Mouse (Mus musculus): ENCODE data around the gene Nfyc.

Gene Nfyc

DNA sequence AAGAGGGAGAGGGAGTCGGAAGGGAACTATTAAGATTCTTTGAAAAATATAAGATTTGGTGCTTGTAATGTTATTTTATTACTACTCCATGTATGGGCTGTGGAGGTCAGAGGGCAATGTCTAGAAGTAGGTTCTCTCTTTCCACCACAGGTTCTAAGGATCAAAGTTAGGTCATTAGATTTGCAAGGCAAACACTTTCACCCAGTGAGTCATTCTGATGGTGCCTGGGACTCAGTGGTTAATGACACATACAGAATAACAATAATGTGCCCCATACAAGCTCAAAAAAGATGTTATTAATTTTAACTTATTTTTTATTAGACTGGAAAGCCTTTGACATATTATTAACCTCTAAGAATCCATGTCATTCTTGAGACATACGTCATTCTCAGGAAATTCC is 11.5 kb downstream of the Nfyc start:
- TF ChIP-seq NANOG (IDR thresholded peaks at IDR 0.05; ENCODE audit: borderline replicate concordance, low read length) (no peak), CTCF (conservative IDR thresholded peaks at IDR 0.05; ENCODE audit: low read length) (no peak), POU5F1 (IDR thresholded peaks at IDR 0.05; ENCODE audit: borderline replicate concordance, low read length) (no peak)
- H3K4me3 ChIP-seq (replicated peaks; ENCODE audit: low read length): no peak overlapping the region
- peaks cover 21% of the 10 kb centered on the region; the same call in 1 of the 2 replicates for H3K36me3 ChIP-seq (ENCODE audit: insufficient read depth, low read length)
- H3K9me3 ChIP-seq (ENCODE audit: low read length): no peaks in the 10 kb centered on the region
- peaks cover 90% of the 10 kb centered on the region for H3K4me1 ChIP-seq (replicated peaks; ENCODE audit: low read depth, low read length)
- H3K27me3 ChIP-seq (ENCODE audit: insufficient read depth, low read length): no peaks in the 10 kb centered on the region

DNA sequence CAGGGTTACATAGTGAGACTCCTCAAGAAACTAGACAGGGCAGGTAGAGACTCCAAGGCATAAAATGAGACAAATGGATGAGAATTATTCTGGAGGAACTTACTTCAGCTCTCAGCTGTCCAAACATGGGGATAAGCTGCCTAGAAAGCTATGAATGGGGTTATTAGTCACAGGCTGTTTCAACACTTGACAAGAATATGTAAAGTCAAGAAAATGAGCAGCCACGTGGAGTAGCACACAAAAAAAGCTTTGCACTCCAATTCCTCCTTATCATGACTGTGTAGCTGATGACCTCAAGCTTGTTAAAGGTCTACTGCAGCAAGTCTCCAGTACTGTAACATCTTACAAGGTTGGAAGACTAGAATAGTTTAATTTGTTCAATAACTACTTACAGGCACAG is 12.1 kb downstream of the Nfyc start:
- TF ChIP-seq CTCF (conservative IDR thresholded peaks at IDR 0.05; ENCODE audit: low read length) (no peak), POU5F1 (IDR thresholded peaks at IDR 0.05; ENCODE audit: borderline replicate concordance, low read length) (no peak), NANOG (IDR thresholded peaks at IDR 0.05; ENCODE audit: borderline replicate concordance, low read length) (no peak)
- Histone ChIP-seq H3K9me3 (ENCODE audit: low read length) (no peaks in the 10 kb centered on the region), H3K36me3 (ENCODE audit: insufficient read depth, low read length) (peaks cover 21% of the 10 kb centered on the region; the same call in 1 of the 2 replicates), H3K4me1 (replicated peaks; ENCODE audit: low read depth, low read length) (peaks cover 92% of the 10 kb centered on the region), H3K4me3 (replicated peaks; ENCODE audit: low read length) (no peak overlapping the region), H3K27me3 (ENCODE audit: insufficient read depth, low read length) (no peaks in the 10 kb centered on the region)

DNA sequence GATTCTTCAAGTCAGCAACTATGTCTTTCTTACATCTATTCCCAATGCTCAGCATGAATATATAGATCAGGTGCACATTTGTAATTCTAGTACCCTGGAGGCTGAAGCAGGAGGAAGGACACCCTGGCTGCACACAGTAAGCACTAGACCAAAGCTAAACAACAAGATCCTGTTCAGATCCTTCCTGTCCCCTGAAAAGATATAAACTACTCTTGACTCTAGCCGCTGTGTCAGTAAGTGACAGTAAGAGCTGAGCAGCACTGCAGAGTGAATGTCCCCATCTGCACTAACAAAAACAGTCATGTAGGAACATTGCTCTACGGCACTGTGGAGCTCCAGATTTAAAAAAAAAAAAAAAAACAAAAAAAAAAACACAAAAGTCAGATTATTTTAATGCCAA is 13.4 kb downstream of the Nfyc start:
- Histone ChIP-seq H3K4me3 (replicated peaks; ENCODE audit: low read length) (no peak overlapping the region), H3K9me3 (ENCODE audit: low read length) (no peaks in the 10 kb centered on the region), H3K36me3 (ENCODE audit: insufficient read depth, low read length) (peaks cover 15% of the 10 kb centered on the region; the same call in 1 of the 2 replicates), H3K4me1 (replicated peaks; ENCODE audit: low read depth, low read length) (peaks cover 92% of the 10 kb centered on the region), H3K27me3 (ENCODE audit: insufficient read depth, low read length) (no peaks in the 10 kb centered on the region)
- TF ChIP-seq NANOG (IDR thresholded peaks at IDR 0.05; ENCODE audit: borderline replicate concordance, low read length): no peak
- TF ChIP-seq CTCF (conservative IDR thresholded peaks at IDR 0.05; ENCODE audit: low read length): no peak
- no peak for TF ChIP-seq POU5F1 (IDR thresholded peaks at IDR 0.05; ENCODE audit: borderline replicate concordance, low read length)

DNA sequence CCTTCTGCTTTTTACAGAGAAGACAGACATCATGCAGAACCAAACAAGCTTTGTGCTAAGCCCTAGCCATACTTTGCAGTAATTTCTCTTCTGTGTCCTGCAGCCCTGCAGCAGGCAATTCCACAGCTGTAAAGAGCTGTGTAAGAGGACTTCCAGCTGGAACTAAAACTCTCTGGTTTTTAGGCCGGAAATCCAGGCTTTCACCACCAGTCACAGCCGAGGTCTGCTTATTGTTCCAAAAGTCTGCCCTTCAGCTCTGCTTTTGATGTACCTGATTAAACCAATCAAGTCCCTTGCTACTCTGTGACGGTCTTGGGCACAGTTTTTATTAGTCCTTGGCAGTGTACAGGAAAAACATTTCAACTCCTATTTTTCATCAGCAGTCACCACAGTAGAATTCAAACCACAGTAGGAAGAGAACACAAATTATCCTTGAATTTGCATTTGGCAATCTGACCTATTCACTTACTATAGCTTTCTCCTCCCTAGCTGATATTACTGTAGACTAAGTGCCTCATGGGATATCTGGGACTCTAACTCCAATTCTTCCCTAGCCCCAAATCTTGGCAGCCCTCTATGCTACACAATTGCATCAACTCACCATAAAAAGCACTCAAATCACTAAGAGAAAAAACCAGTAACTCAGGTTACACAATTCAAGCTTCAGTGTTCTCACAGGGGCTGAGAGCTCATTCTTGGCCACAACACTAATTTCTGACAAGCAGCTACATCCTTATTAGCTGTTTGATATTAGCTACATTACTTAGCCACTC is 14.2 kb downstream of the Nfyc start:
- Histone ChIP-seq H3K9me3 (ENCODE audit: low read length) (no peaks in the 10 kb centered on the region), H3K36me3 (ENCODE audit: insufficient read depth, low read length) (peaks cover 9% of the 10 kb centered on the region; the same call in 1 of the 2 replicates), H3K4me1 (replicated peaks; ENCODE audit: low read depth, low read length) (peaks cover 91% of the 10 kb centered on the region), H3K4me3 (replicated peaks; ENCODE audit: low read length) (no peak overlapping the region), H3K27me3 (ENCODE audit: insufficient read depth, low read length) (no peaks in the 10 kb centered on the region)
- TF ChIP-seq NANOG (IDR thresholded peaks at IDR 0.05; ENCODE audit: borderline replicate concordance, low read length) (no peak), CTCF (conservative IDR thresholded peaks at IDR 0.05; ENCODE audit: low read length) (no peak), POU5F1 (IDR thresholded peaks at IDR 0.05; ENCODE audit: borderline replicate concordance, low read length) (no peak)

DNA sequence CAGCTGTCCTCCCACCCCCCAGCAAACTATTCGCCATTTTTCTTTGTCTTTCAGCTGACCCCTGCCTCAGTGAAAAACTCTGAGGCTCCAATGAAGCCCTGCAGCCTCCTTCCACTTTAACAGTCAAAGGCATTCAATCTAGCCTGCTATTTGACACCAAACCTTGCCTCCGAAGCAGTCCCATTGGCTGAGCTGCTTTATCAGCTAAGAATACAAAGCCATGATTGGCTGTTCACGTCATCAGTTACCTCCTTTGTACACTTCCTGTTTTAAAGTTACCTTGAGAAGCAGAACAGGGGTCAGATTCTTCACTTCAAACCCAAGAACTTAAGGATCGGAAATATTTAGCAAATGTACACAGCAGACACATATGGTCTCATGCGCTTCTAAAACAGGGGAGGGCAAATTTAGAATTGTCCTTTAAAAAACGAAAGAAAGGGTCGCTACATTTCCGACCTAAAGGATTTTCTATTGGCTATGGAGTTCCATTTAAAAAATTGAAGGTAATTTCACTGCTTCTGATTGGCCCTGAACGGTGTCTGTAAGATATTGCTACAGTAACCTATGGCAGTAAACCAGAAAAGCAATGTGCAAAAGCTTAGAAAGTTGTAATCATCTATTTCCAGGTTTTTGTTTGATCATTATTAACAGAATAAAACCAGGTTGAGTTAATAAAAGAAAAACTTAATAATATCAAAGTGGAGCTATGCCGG is 15.6 kb downstream of the Nfyc start:
- H3K4me1 ChIP-seq (replicated peaks; ENCODE audit: low read depth, low read length): peaks cover 91% of the 10 kb centered on the region
- H3K9me3 ChIP-seq (ENCODE audit: low read length): no peaks in the 10 kb centered on the region
- TF ChIP-seq CTCF (conservative IDR thresholded peaks at IDR 0.05; ENCODE audit: low read length) (no peak), POU5F1 (IDR thresholded peaks at IDR 0.05; ENCODE audit: borderline replicate concordance, low read length) (no peak), NANOG (IDR thresholded peaks at IDR 0.05; ENCODE audit: borderline replicate concordance, low read length) (no peak; the same call in 1 of the 2 replicates)
- peaks cover 9% of the 10 kb centered on the region; the same call in 1 of the 2 replicates for H3K36me3 ChIP-seq (ENCODE audit: insufficient read depth, low read length)
- H3K4me3 ChIP-seq (replicated peaks; ENCODE audit: low read length): peak overlapping the region; percentile 73
- no peaks in the 10 kb centered on the region for H3K27me3 ChIP-seq (ENCODE audit: insufficient read depth, low read length)

DNA sequence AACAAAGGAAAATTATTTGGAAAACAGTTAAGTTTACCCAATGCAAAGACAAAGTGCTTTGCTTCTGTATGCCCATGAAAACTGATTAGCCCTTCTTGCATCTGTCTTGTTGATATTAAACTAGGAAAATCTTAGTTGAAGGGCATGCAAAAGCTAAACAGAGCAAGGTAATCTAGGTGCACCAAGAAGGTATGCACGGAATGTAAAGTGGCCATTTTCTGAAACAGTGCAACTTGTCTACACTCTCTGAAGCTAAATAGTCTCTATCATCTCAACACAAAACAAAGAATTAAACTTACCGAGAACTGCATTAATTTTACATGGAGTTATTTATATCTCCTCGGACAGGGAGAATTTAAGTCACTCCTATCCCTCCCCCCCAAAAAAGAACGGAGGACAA is 16.2 kb downstream of the Nfyc start:
- H3K36me3 ChIP-seq (ENCODE audit: insufficient read depth, low read length): peaks cover 3% of the 10 kb centered on the region; the same call in 1 of the 2 replicates

DNA sequence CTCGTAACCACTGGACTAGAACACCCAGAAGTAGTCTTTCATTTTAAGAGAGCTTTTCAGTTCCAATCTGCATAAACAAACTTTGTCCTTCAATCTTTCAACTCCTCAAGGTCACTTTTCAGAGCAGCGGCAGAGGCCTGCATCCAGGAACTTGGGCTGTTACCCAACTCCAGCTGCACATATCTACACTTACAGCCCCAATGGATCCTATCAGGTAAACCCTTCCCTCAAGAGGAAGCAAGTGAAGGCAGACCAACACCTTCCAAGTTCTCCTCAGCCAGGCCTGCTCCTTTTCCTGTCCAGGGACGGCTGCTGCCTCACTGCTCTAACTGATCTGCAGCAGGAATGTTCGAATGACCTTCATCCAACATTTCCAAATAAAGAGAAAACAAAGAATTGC is 17.2 kb downstream of the Nfyc start:
- Histone ChIP-seq H3K9me3 (ENCODE audit: low read length) (no peaks in the 10 kb centered on the region), H3K4me3 (replicated peaks; ENCODE audit: low read length) (peak overlapping the region; percentile 73; the same call in 1 of the 2 replicates), H3K27me3 (ENCODE audit: insufficient read depth, low read length) (no peaks in the 10 kb centered on the region), H3K36me3 (ENCODE audit: insufficient read depth, low read length) (no peaks in the 10 kb centered on the region), H3K4me1 (replicated peaks; ENCODE audit: low read depth, low read length) (peaks cover 76% of the 10 kb centered on the region)
- TF ChIP-seq POU5F1 (IDR thresholded peaks at IDR 0.05; ENCODE audit: borderline replicate concordance, low read length): no peak
- no peak for TF ChIP-seq CTCF (conservative IDR thresholded peaks at IDR 0.05; ENCODE audit: low read length)
- TF ChIP-seq NANOG (IDR thresholded peaks at IDR 0.05; ENCODE audit: borderline replicate concordance, low read length): no peak

More for the DNA sequence above, 16.2 kb downstream of the Nfyc start:
- TF ChIP-seq POU5F1 (IDR thresholded peaks at IDR 0.05; ENCODE audit: borderline replicate concordance, low read length) (no peak), CTCF (conservative IDR thresholded peaks at IDR 0.05; ENCODE audit: low read length) (no peak), NANOG (IDR thresholded peaks at IDR 0.05; ENCODE audit: borderline replicate concordance, low read length) (no peak)
- Histone ChIP-seq H3K27me3 (ENCODE audit: insufficient read depth, low read length) (no peaks in the 10 kb centered on the region), H3K4me3 (replicated peaks; ENCODE audit: low read length) (peak overlapping the region; percentile 73), H3K9me3 (ENCODE audit: low read length) (no peaks in the 10 kb centered on the region), H3K4me1 (replicated peaks; ENCODE audit: low read depth, low read length) (peaks cover 85% of the 10 kb centered on the region)

DNA sequence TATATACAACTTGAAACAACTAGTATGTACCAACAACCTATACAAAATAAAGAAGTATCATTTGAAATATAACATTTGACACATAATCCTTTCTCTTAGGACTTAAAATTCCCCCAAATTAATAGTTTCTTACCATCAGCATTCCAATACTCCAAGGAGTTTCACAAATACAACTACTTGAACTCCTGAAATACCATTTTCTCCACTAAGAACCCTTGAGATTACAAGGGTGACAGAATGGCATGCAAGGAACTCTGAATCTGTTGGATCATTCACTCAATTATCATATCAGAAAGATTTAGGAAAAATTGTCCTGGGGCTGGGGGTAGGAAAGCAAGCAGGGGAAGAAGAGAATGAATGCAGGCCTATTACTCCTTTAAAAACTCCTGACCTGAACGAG is 17.6 kb downstream of the Nfyc start:
- TF ChIP-seq NANOG (IDR thresholded peaks at IDR 0.05; ENCODE audit: borderline replicate concordance, low read length): no peak
- no peak for TF ChIP-seq POU5F1 (IDR thresholded peaks at IDR 0.05; ENCODE audit: borderline replicate concordance, low read length)
- TF ChIP-seq CTCF (conservative IDR thresholded peaks at IDR 0.05; ENCODE audit: low read length): no peak
- Histone ChIP-seq H3K4me3 (replicated peaks; ENCODE audit: low read length) (peak overlapping the region; percentile 73; the same call in 1 of the 2 replicates), H3K9me3 (ENCODE audit: low read length) (no peaks in the 10 kb centered on the region), H3K36me3 (ENCODE audit: insufficient read depth, low read length) (no peaks in the 10 kb centered on the region), H3K27me3 (ENCODE audit: insufficient read depth, low read length) (no peaks in the 10 kb centered on the region), H3K4me1 (replicated peaks; ENCODE audit: low read depth, low read length) (peaks cover 74% of the 10 kb centered on the region)

All from E14TG2a.4 (cell line).